Mouse (Mus musculus) ES-E14 (cell line): ENCODE measurements at regions not wholly inside any gene's neighbourhood (a gene's known extent, or its start where the extent isn't known, plus 50 kb on each side); places are given as distances from the start of the nearest gene placed in this dataset.

ENCODE experiments used
- HCFC1 ChIP-seq: IDR thresholded peaks from 2 replicates; pipeline ENCODE4 v1.6.1; 2012; ENCODE audit warnings: low read length, inconsistent platforms, borderline replicate concordance; ENCODE audit not compliant: insufficient read depth
- ZC3H11A ChIP-seq: IDR thresholded peaks from 2 replicates; pipeline ENCODE4 v1.6.1; 2012; ENCODE audit warnings: low read depth, mild to moderate bottlenecking, inconsistent platforms, low read length, borderline replicate concordance

DNA sequence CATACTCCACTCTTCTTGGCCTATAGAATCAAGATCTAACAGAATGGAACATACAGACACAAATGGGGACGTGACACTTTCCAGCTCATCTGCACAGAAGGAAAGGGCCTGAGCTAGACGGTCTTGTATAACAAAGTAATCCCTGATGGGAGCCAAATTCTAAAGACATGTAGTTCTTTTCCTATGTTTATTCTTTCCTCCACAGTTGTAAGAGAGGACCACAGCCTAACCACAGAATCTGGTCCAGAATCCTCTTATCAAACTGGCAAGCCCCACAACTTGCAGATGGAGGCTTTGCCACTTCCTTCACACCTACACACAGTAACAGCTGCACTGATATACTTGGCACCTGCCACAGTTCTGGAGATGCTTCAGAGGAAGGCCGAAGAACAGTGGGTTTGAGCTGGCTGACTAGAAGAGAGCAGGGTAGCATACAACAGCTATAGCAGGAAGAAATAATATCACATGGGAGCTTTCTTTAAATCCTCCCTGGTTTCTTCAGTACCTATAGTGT is 142.7 kb upstream of the Cenpw start:
- no peak for TF ChIP-seq ZC3H11A
- no peak for TF ChIP-seq HCFC1
